ENCODE assay signal across 1 mouse cellular context in the genomic region with DNA sequence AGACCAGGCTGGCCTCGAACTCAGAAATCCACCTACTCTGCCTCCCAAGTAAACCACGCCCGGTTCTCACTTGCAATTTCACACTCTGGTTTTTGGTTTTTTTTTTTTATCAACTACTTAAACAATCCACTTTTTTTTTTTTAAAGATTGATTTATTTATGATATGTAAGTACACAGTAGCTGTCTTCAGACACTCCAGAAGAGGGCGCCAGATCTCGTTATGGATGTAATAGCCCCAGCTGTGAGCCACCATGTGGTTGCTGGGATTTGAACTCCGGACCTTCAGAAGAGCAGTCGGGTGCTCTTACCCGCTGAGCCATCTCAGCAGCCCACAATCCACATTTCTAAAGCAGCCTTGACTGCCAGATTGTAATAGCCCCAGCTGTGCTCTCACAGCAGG.
TF ChIP-seq lines count a peak whose summit lies in the region.

No protein-coding gene starts in this region.

TF ChIP-seq in CH12.LX, 34 proteins besides CTCF, POLR2A, EP300 and RAD21:
- no peak for TF ChIP-seq MAZ (IDR thresholded peaks at IDR 0.05; ENCODE audit: low read depth, low read length)
